Mouse (Mus musculus) heart, embryonic 11.5 days (tissue): ENCODE measurements around the gene Olfr1458. TPM values are rescaled to one million over a fixed set of nuclear protein-coding genes. Genes with fewer than 3 reads are reported as not detected.

Experiments used
- ATAC-seq: fragments of 200-750 bp; cut with Nextera tagmentation; replicated peaks from 2 replicates; pipeline ENCODE4 v1.8.0; 2017; ENCODE audit warnings: moderate library complexity; ENCODE audit not compliant: insufficient number of reproducible peaks, low FRiP score, low TSS enrichment
- H3K27ac ChIP-seq: fragments of 300-500 bp; sonication (generic); 2 replicates; pipeline ENCODE4 v1.5.1; 2014; ENCODE audit warnings: mild to moderate bottlenecking, low read depth, low read length
- H3K27me3 ChIP-seq: fragments of 300-500 bp; sonication (generic); 2 replicates; pipeline ENCODE4 v1.6.1; 2014; ENCODE audit warnings: mild to moderate bottlenecking, low read length, mixed read lengths; ENCODE audit not compliant: control insufficient read depth, insufficient read depth
- H3K36me3 ChIP-seq: fragments of 300-500 bp; sonication (generic); 2 replicates; pipeline ENCODE4 v1.6.1; 2014; ENCODE audit warnings: mild to moderate bottlenecking, low read length, moderate library complexity, mixed read lengths; ENCODE audit not compliant: control insufficient read depth, insufficient read depth
- H3K4me1 ChIP-seq: fragments of 300-500 bp; sonication (generic); 2 replicates; pipeline ENCODE4 v1.6.1; 2014; ENCODE audit warnings: low read length; ENCODE audit not compliant: control insufficient read depth, insufficient read depth
- H3K4me2 ChIP-seq: fragments of 300-500 bp; sonication (generic); 2 replicates; pipeline ENCODE4 v1.6.1; 2014; ENCODE audit warnings: mild to moderate bottlenecking, moderate library complexity
- H3K4me3 ChIP-seq: fragments of 300-500 bp; sonication (generic); 2 replicates; pipeline ENCODE4 v1.5.1; 2014; ENCODE audit warnings: low read depth, low read length
- H3K9ac ChIP-seq: fragments of 300-500 bp; sonication (generic); 2 replicates; pipeline ENCODE4 v1.6.1; 2014; ENCODE audit warnings: mild to moderate bottlenecking, low read depth, low read length, moderate library complexity
- H3K9me3 ChIP-seq: fragments of 300-500 bp; sonication (generic); replicated peaks from 2 replicates; pipeline ENCODE4 v1.6.1; 2016; ENCODE audit warnings: low read length; ENCODE audit not compliant: control insufficient read depth
- WGBS: fragments of 180-500 bp; shearing (Covaris S2); extraction: QIAGEN DNeasy Blood & Tissue Kit; methylation state at CpG from one replicate; pipeline ENCODE4 v1.1.7; 2014; ENCODE audit not compliant: insufficient replicate concordance; 5-methylcytosine and 5-hydroxymethylcytosine counted together
- polyA plus RNA-seq: library from polyadenylated mRNA; unstranded; fragments of >200 nt; fragmentation: Nextera tagmentation; extraction: Ambion mirVana; gene quantifications from 2 replicates; pipeline ENCODE4 v1.2.1, GENCODE M21; 2014

Olfr1458 gene
- polyA plus RNA-seq, result not detected in 2 replicates

- Histone ChIP-seq H3K4me1 (no peaks in the 10 kb centered on the region), H3K9me3 (no peaks in the 10 kb centered on the region; the same call in none of the 2 replicates), H3K4me3 (no peak within 1 kb of the TSS), H3K27ac (no peak within 1 kb of the TSS), H3K4me2 (no peak within 1 kb of the TSS), H3K9ac (no peak within 1 kb of the TSS), H3K36me3 (no peaks in the 10 kb centered on the region), H3K27me3 (no peaks in the 10 kb centered on the region)
- 72% methylated on average over 3 of the region's 3 CpGs for WGBS
- ATAC-seq, result no peak
These were observed at the start of gene Olfr1458 for GRCm38 (mm10) chr19:13106675-13107074. TSS of gene Olfr1458 (minus strand) at chr19:13106775.

GRCm38 (mm10) chr19:13149449-13149848, 42.9 kb upstream of the Olfr1458 start, which contains the start of gene Olfr1459:
TSS of gene Olfr1459 (minus strand) at chr19:13149549.
- Histone ChIP-seq H3K9me3 (peaks cover 3% of the 10 kb centered on the region), H3K9ac (no peak within 1 kb of the TSS), H3K4me3 (no peak within 1 kb of the TSS), H3K27ac (no peak within 1 kb of the TSS), H3K27me3 (no peaks in the 10 kb centered on the region), H3K4me1 (no peaks in the 10 kb centered on the region), H3K36me3 (no peaks in the 10 kb centered on the region), H3K4me2 (no peak within 1 kb of the TSS)
- no peak for ATAC-seq
- WGBS, result 60% methylated on average over 1 of the region's 1 CpGs

DNA sequence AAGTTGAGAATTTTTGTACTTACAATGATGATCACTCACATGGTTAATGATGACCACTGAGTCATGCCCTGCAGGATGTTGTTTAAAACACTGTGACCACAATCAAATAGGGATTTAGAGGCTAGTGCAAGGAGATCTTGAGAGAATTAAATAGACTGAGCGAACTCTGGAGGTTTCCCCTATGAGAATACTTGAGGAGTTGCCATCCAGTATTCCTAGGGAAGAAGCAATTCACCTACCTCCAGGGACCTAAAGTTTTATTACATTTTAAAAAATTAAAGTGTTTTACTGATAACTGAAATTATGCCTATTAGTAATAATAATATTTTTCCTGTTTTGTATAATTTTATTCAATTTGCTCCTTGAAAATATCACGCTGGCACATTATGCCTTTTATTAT, 8.8 kb downstream of the Olfr1458 start, which contains the start of gene Olfr1457:
Gene Olfr1457 (minus strand): TSS at position 101 of the 400 bp plus-strand sequence.
- Histone ChIP-seq H3K27ac (no peak within 1 kb of the TSS), H3K36me3 (no peaks in the 10 kb centered on the region), H3K9me3 (no peaks in the 10 kb centered on the region; the same call in none of the 2 replicates), H3K27me3 (no peaks in the 10 kb centered on the region), H3K9ac (no peak within 1 kb of the TSS), H3K4me1 (no peaks in the 10 kb centered on the region), H3K4me2 (no peak within 1 kb of the TSS), H3K4me3 (no peak within 1 kb of the TSS)
- ATAC-seq, result no peak
- WGBS, result 68% methylated on average over 2 of the region's 2 CpGs

DNA sequence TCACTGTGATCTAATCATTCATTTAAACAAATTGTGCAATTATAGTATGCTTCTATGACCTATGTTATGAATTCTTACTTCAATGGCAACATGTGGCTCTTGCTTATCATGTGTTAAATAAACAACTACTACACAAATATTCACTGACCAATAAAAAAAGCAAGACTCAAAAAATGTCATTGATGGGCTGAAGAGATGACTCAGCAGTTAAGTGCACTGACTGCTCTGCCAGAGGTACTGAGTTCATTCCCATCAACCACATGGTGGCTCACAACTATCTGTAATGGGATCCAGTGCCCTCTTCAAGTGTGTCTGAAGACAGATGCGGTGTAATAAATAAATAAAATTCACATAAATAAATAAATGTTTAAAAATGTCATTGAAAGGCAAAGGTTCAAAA, 12.7 kb downstream of the Olfr1458 start:
- Histone ChIP-seq H3K36me3 (no peaks in the 10 kb centered on the region), H3K9me3 (no peaks in the 10 kb centered on the region; the same call in none of the 2 replicates), H3K4me3 (no peak overlapping the region), H3K27me3 (no peaks in the 10 kb centered on the region), H3K4me2 (no peak overlapping the region), H3K27ac (no peak overlapping the region), H3K4me1 (no peaks in the 10 kb centered on the region), H3K9ac (no peak overlapping the region)
- ATAC-seq, result no peak
- WGBS, result 75% methylated on average over 1 of the region's 1 CpGs

- Histone ChIP-seq H3K9me3 (no peaks in the 10 kb centered on the region; the same call in 1 of the 2 replicates), H3K36me3 (no peaks in the 10 kb centered on the region), H3K4me1 (no peaks in the 10 kb centered on the region), H3K4me3 (no peak within 1 kb of the TSS), H3K9ac (no peak within 1 kb of the TSS), H3K27me3 (no peaks in the 10 kb centered on the region), H3K4me2 (no peak within 1 kb of the TSS), H3K27ac (no peak within 1 kb of the TSS)
- 64% methylated on average over 2 of the region's 2 CpGs for WGBS
- no peak for ATAC-seq
These were observed 46.3 kb downstream of the Olfr1458 start, which contains the start of gene Olfr1454 for GRCm38 (mm10) chr19:13060310-13060709. TSS of gene Olfr1454 (plus strand) at chr19:13060610.

Other genes with a start within 250 kb of the Olfr1458 start
- gene Olfr1444, start 249.5 kb downstream of the Olfr1458 start, polyA plus RNA-seq, result not detected in 2 replicates
- not detected in 2 replicates for gene Olfr1445, start 222.9 kb downstream of the Olfr1458 start, polyA plus RNA-seq
- not detected in 2 replicates for gene Olfr1446, start 213.3 kb downstream of the Olfr1458 start, polyA plus RNA-seq
- not detected in 2 replicates for gene Olfr1447, start 203.0 kb downstream of the Olfr1458 start, polyA plus RNA-seq
- gene Olfr1448, start 182.4 kb downstream of the Olfr1458 start, polyA plus RNA-seq, result not detected in 2 replicates
- gene Olfr1449, start 175.9 kb downstream of the Olfr1458 start, polyA plus RNA-seq, result not detected in 2 replicates
- not detected in 2 replicates for gene Olfr1450, start 156.5 kb downstream of the Olfr1458 start, polyA plus RNA-seq
- gene Olfr1451, start 111.8 kb downstream of the Olfr1458 start, polyA plus RNA-seq, result not detected in 2 replicates
- gene Olfr1453, start 78.4 kb downstream of the Olfr1458 start, polyA plus RNA-seq, result not detected in 2 replicates
- not detected in 2 replicates for gene Olfr1454, start 46.2 kb downstream of the Olfr1458 start, polyA plus RNA-seq
- not detected in 2 replicates for gene Olfr1457, start 8.9 kb downstream of the Olfr1458 start, polyA plus RNA-seq
- gene Olfr1459, start 42.8 kb upstream of the Olfr1458 start, polyA plus RNA-seq, result 0.01 TPM in 1 of 2 replicates, not detected in the other
- not detected in 2 replicates for gene Olfr1461, start 56.2 kb upstream of the Olfr1458 start, polyA plus RNA-seq
- not detected in 2 replicates for gene Olfr1462, start 79.0 kb upstream of the Olfr1458 start, polyA plus RNA-seq
- not detected in 2 replicates for gene Olfr1463, start 124.6 kb upstream of the Olfr1458 start, polyA plus RNA-seq
- not detected in 2 replicates for gene Olfr1465, start 208.8 kb upstream of the Olfr1458 start, polyA plus RNA-seq
- not detected in 2 replicates for gene Olfr1466, start 232.1 kb upstream of the Olfr1458 start, polyA plus RNA-seq